Mouse (Mus musculus): ENCODE results near the gene Pno1. TPM values are rescaled to one million over a fixed set of nuclear protein-coding genes. Genes with fewer than 3 reads are reported as not detected.
A peak's percentile ranks its signal among the peaks of the same experiment; 100 is the strongest.
"Not testable (repeated sequence)": the region's sequence is repeated elsewhere in the genome, so short reads cannot be mapped to it uniquely, and the experiment has no call there.

The Pno1 gene
- total RNA-seq (2017), result 39.8 to 46.5 TPM (median 44.2 TPM) in 3 replicates

- ATAC-seq (replicated peaks; ENCODE audit: insufficient number of reproducible peaks, low FRiP score, low TSS enrichment, poor library complexity, severe bottlenecking), result peak; percentile 93
Observed at GRCm38 (mm10) chr11:17211258-17212140, at the start of gene Pno1. Pno1 (minus strand) TSS chr11:17211568.

DNA sequence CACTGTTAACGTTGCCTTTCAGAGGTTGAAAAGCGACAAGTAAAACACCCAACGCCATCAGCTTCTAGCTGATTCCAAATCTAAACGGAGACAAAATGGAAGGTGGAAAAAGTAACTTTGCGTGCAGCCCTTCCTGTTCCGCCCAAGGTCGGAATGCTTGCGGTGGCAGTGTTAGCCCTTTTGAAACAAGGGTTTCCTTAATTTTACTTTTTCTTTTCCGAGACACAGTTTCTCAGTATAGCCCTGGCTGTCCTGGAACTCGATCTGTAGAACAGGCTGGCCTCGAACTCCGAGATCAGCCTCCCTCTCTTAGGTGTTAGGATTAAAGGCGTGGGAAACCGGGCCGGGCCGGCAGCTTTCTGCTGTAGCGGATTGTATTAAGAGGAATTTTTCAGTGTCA is 46.5 kb upstream of the Pno1 start:
- ATAC-seq (replicated peaks; ENCODE audit: insufficient number of reproducible peaks, low FRiP score, low TSS enrichment, poor library complexity, severe bottlenecking), result peak; percentile 38; the same call in 1 of the 2 replicates

- peak; percentile 88 for ATAC-seq (replicated peaks; ENCODE audit: insufficient number of reproducible peaks, low FRiP score, low TSS enrichment, poor library complexity, severe bottlenecking)
Observed at GRCm38 (mm10) chr11:17257443-17257842, 46.1 kb upstream of the Pno1 start, which contains the start of gene C1d. C1d (plus strand) TSS chr11:17257579.

DNA sequence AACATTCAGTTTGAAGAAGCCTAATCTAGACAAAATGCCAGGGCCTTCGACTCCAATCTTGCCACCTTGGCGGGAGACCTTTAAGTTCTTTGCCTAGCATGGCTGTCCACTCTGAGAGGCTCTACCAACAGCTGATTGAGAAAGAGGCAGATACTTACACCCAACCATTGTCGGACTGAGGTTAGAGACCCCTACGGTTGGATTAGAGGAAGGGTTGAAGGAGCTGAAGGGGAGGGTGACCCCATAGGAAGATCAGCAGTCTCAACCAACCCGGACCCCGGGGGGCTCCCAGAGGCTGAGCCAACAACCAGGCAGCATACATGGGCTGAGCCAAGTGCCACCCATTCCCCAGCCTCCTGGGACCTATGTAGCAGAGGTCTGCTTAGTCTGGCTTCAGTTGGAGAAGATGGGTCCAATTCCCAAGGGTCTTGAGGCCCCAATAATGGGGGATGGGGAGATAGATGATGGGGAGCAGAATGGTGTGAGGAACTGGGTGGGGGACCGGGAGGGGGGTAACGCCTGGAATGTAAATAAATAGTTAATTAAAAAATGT is 45.5 kb upstream of the Pno1 start:
- ATAC-seq (replicated peaks; ENCODE audit: insufficient number of reproducible peaks, low FRiP score, low TSS enrichment, poor library complexity, severe bottlenecking), result no peak

DNA sequence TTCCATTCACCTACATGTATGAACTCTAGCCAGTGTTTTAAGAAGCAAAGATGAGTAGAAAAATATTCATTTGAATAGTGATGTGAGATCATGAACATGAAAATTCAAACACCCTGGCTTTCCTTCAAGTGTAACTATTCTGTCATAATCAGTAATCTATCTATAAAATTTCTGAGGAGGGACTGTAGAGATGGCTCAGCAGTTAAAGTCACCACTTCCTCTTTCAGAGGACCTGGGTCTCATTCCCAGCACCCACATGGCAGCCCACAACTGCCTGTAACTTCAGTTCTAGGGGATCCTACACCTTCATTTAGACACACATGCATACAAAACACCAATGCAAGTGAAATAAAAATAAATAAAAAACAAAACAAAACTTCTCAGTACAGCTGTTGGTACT is 37.3 kb upstream of the Pno1 start:
- ATAC-seq (replicated peaks; ENCODE audit: insufficient number of reproducible peaks, low FRiP score, low TSS enrichment, poor library complexity, severe bottlenecking), result no peak

DNA sequence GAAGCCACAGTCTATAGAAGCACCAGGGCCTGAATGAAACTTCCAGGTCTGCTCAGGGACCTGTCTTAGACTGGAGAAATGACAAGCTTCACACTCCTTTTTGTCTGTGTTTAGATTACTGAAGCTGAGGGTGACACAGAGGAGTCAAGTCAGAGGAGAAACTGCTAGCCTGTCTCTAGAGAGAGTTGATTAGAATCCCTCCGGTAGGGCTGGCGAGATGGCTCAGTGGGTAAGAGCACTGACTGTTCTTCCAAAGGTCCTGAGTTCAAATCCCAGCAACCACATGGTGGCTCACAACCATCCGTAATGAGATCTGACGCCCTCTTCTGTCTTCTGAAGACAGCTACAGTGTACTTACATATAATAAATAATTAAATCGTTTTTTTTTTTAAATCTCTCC is 27.2 kb upstream of the Pno1 start:
- not testable (repeated sequence) for ATAC-seq (replicated peaks; ENCODE audit: insufficient number of reproducible peaks, low FRiP score, low TSS enrichment, poor library complexity, severe bottlenecking)

DNA sequence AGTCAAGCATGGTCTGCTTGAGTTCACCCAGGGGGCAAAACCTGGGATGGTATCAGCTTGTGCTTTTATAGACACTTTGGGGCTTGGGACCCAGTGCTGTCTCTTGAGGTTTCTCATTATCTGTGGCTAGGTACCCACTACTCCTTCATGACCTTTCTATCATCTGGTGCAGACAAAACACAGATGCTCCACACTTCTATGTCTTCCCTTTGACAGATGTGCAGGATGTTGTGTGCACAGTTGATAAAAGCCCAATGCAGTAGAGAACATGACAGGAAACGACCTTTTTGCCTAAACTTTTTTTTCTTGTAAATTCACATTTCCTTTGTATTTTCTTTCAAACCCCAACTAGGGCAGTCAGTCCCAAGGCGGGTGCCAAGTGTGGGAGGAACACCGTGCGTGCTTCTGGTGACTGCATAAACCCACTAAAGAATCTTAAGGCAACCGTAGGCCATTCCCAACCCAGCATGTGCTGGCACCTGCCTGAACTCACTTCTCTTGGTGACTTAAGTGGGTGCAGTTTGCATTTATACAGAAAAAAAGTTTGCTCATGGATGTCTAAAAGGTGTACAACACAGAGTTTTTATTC is 25.2 kb upstream of the Pno1 start:
- no peak for ATAC-seq (replicated peaks; ENCODE audit: insufficient number of reproducible peaks, low FRiP score, low TSS enrichment, poor library complexity, severe bottlenecking)

DNA sequence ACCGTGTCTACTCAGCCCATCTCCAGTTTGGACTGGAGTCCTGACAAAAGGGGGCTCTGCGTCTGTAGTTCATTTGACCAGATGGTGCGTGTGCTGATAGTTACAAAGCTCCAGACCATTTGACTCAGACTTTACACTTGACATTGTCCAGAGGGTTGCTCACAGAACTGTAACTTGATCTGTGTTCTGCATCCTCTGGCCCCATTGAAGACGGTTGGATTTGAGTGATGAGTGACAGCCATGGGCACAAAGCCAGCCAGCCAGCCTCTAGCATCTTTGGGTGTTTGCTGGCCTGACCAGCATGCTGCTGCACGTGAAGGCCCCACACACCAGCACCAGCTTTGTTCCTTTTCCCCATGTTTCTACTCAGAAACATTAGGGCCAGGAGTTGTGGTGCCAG is 21.4 kb upstream of the Pno1 start:
- ATAC-seq (replicated peaks; ENCODE audit: insufficient number of reproducible peaks, low FRiP score, low TSS enrichment, poor library complexity, severe bottlenecking), result no peak

GRCm38 (mm10) chr11:17221126-17221525 is 9.8 kb upstream of the Pno1 start:
- ATAC-seq (replicated peaks; ENCODE audit: insufficient number of reproducible peaks, low FRiP score, low TSS enrichment, poor library complexity, severe bottlenecking), result 0 out of 2 replicates have a peak, but pooled peaks have one; percentile 61

- ATAC-seq (replicated peaks; ENCODE audit: insufficient number of reproducible peaks, low FRiP score, low TSS enrichment, poor library complexity, severe bottlenecking), result no peak
Observed at GRCm38 (mm10) chr11:17215475-17215874, 4.1 kb upstream of the Pno1 start.

GRCm38 (mm10) chr11:17212903-17213509 is 1.6 kb upstream of the Pno1 start:
- no peak for ATAC-seq (replicated peaks; ENCODE audit: insufficient number of reproducible peaks, low FRiP score, low TSS enrichment, poor library complexity, severe bottlenecking)

DNA sequence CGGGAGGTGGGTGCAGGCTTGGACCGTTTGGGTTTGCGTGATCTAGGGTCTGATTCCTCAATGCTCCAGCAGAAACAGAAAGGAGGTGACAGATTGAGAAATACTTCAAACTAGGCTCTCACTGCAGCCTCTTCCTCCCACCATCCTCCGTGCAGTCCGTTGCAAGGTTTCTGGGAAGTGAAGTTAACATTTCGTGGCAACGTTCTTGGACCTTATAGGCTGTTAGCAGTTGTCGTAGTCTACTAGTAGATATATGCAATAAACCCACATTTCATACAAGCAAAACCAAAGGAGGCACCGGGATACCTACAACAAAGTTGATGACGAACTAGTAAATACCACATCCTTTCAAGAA is 750 bp upstream of the Pno1 start:
- ATAC-seq (replicated peaks; ENCODE audit: insufficient number of reproducible peaks, low FRiP score, low TSS enrichment, poor library complexity, severe bottlenecking), result peak; percentile 4; the same call in 1 of the 2 replicates

DNA sequence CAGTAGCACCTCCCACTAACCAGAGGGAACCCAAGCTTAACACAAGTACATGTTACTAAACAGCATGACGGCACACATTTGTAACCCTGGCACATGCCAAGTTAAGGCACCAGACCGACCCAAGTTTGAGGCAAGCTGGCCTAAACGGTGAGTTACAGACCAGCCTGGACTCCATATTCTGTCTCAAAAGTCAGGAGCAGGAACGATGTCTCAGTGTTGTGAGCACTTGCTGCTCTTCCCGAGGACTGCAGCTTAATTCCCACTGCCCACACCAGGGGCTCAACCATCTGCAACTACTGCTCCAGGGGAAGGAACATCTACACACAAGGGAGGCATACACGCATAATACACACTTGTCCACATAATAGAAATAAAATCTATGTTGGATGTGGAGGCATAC is 8.9 kb downstream of the Pno1 start:
- no peak for ATAC-seq (replicated peaks; ENCODE audit: insufficient number of reproducible peaks, low FRiP score, low TSS enrichment, poor library complexity, severe bottlenecking)

- no peak for ATAC-seq (replicated peaks; ENCODE audit: insufficient number of reproducible peaks, low FRiP score, low TSS enrichment, poor library complexity, severe bottlenecking)
Observed at GRCm38 (mm10) chr11:17200936-17201335, 10.4 kb downstream of the Pno1 start.

DNA sequence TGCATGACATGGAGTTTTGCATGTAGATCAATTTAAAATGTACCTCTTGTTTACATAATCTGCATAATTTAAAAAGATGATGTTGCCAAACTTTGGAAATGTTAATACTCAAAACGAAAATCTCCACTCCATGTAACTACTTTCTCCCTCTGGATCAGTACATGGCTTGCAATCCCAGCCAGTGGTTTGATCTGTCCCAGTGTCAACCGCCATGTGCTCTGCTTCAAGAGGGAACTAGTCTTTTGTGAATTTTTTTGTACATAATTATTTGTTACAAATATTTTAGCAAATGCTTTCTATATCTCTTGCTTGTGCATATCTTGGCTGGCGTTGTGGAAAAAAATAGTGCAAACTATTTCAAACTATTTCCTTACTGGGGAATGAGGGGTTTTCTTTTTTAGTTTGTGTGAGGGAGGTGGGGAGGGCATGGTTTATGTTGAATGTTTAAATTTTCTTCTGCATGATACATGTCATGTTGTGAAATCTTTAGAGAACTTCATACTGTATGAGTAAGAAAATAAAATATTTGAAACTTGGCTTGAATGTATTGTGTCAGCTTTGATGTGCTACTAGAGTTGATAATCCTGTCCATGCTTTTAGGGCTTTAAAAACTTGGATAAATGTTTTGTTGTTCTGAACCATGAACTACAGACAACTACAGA is 11.4 kb downstream of the Pno1 start:
- ATAC-seq (replicated peaks; ENCODE audit: insufficient number of reproducible peaks, low FRiP score, low TSS enrichment, poor library complexity, severe bottlenecking), result no peak

- ATAC-seq (replicated peaks; ENCODE audit: insufficient number of reproducible peaks, low FRiP score, low TSS enrichment, poor library complexity, severe bottlenecking), result no peak
Observed at GRCm38 (mm10) chr11:17199170-17199569, 12.2 kb downstream of the Pno1 start.

GRCm38 (mm10) chr11:17192151-17192844 is 19.1 kb downstream of the Pno1 start:
- 0 out of 2 replicates have a peak, but pooled peaks have one; percentile 40 for ATAC-seq (replicated peaks; ENCODE audit: insufficient number of reproducible peaks, low FRiP score, low TSS enrichment, poor library complexity, severe bottlenecking)

GRCm38 (mm10) chr11:17188786-17189185 is 22.6 kb downstream of the Pno1 start:
- no peak for ATAC-seq (replicated peaks; ENCODE audit: insufficient number of reproducible peaks, low FRiP score, low TSS enrichment, poor library complexity, severe bottlenecking)
